Mouse (Mus musculus): ENCODE results near the gene Thada. TPM values are rescaled to one million over a fixed set of nuclear protein-coding genes. Genes with fewer than 3 reads are reported as not detected.

Gene Thada
- total RNA-seq, 1 experiment from 2014 or later, result 48.0 TPM

- ATAC-seq (ENCODE audit: extremely low read depth, insufficient number of reproducible peaks, low FRiP score, poor library complexity, severe bottlenecking), result no peak
Observed at GRCm38 (mm10) chr17:84215264-84215960, 250.6 kb downstream of the Thada start.

GRCm38 (mm10) chr17:84213464-84213863 lies 252.5 kb downstream of the Thada start:
- ATAC-seq (ENCODE audit: extremely low read depth, insufficient number of reproducible peaks, low FRiP score, poor library complexity, severe bottlenecking), result no peak

GRCm38 (mm10) chr17:84207611-84208010 lies 258.4 kb downstream of the Thada start:
- no peak for ATAC-seq (ENCODE audit: extremely low read depth, insufficient number of reproducible peaks, low FRiP score, poor library complexity, severe bottlenecking)

GRCm38 (mm10) chr17:84206239-84206638 lies 259.8 kb downstream of the Thada start:
- ATAC-seq (ENCODE audit: extremely low read depth, insufficient number of reproducible peaks, low FRiP score, poor library complexity, severe bottlenecking), result no peak

- no peak for ATAC-seq (ENCODE audit: extremely low read depth, insufficient number of reproducible peaks, low FRiP score, poor library complexity, severe bottlenecking)
Observed at GRCm38 (mm10) chr17:84204962-84205361, 261.0 kb downstream of the Thada start.

- ATAC-seq (ENCODE audit: extremely low read depth, insufficient number of reproducible peaks, low FRiP score, poor library complexity, severe bottlenecking), result no peak
Observed at GRCm38 (mm10) chr17:84203340-84203739, 262.7 kb downstream of the Thada start.

GRCm38 (mm10) chr17:84201183-84201582 lies 264.8 kb downstream of the Thada start:
- ATAC-seq (ENCODE audit: extremely low read depth, insufficient number of reproducible peaks, low FRiP score, poor library complexity, severe bottlenecking), result peak; percentile 74; the same call in 1 of the 2 replicates

- ATAC-seq (ENCODE audit: extremely low read depth, insufficient number of reproducible peaks, low FRiP score, poor library complexity, severe bottlenecking), result no peak
Observed at GRCm38 (mm10) chr17:84197912-84198344, 268.1 kb downstream of the Thada start.

- ATAC-seq (ENCODE audit: extremely low read depth, insufficient number of reproducible peaks, low FRiP score, poor library complexity, severe bottlenecking), result no peak
Observed at GRCm38 (mm10) chr17:84196329-84196728, 269.7 kb downstream of the Thada start.

- ATAC-seq (ENCODE audit: extremely low read depth, insufficient number of reproducible peaks, low FRiP score, poor library complexity, severe bottlenecking), result no peak
Observed at GRCm38 (mm10) chr17:84195835-84196234, 270.2 kb downstream of the Thada start.

GRCm38 (mm10) chr17:84195003-84195395 lies 271.0 kb downstream of the Thada start:
- no peak for ATAC-seq (ENCODE audit: extremely low read depth, insufficient number of reproducible peaks, low FRiP score, poor library complexity, severe bottlenecking)

- no peak for ATAC-seq (ENCODE audit: extremely low read depth, insufficient number of reproducible peaks, low FRiP score, poor library complexity, severe bottlenecking)
Observed at GRCm38 (mm10) chr17:84194282-84195002, 271.6 kb downstream of the Thada start.

- no peak for ATAC-seq (ENCODE audit: extremely low read depth, insufficient number of reproducible peaks, low FRiP score, poor library complexity, severe bottlenecking)
Observed at GRCm38 (mm10) chr17:84193411-84193810, 272.6 kb downstream of the Thada start.

GRCm38 (mm10) chr17:84191946-84192345 lies 274.1 kb downstream of the Thada start:
- no peak for ATAC-seq (ENCODE audit: extremely low read depth, insufficient number of reproducible peaks, low FRiP score, poor library complexity, severe bottlenecking)

GRCm38 (mm10) chr17:84190885-84191284 lies 275.1 kb downstream of the Thada start:
- ATAC-seq (ENCODE audit: extremely low read depth, insufficient number of reproducible peaks, low FRiP score, poor library complexity, severe bottlenecking), result peak; percentile 30

GRCm38 (mm10) chr17:84189127-84189854 lies 276.7 kb downstream of the Thada start:
- no peak for ATAC-seq (ENCODE audit: extremely low read depth, insufficient number of reproducible peaks, low FRiP score, poor library complexity, severe bottlenecking)

- peak; percentile 20; the same call in 1 of the 2 replicates for ATAC-seq (ENCODE audit: extremely low read depth, insufficient number of reproducible peaks, low FRiP score, poor library complexity, severe bottlenecking)
Observed at GRCm38 (mm10) chr17:84188374-84188961, 277.5 kb downstream of the Thada start.

- ATAC-seq (ENCODE audit: extremely low read depth, insufficient number of reproducible peaks, low FRiP score, poor library complexity, severe bottlenecking), result peak; percentile 43
Observed at GRCm38 (mm10) chr17:84187727-84188373, 278.2 kb downstream of the Thada start, which contains the start of gene Zfp36l2. TSS of gene Zfp36l2 (minus strand) at chr17:84187947.

- ATAC-seq (ENCODE audit: extremely low read depth, insufficient number of reproducible peaks, low FRiP score, poor library complexity, severe bottlenecking), result peak; percentile 1; the same call in 1 of the 2 replicates
Observed at GRCm38 (mm10) chr17:84187264-84187663, 278.7 kb downstream of the Thada start.

All from neutrophil, adult 5-6 weeks (primary cell).